Mouse (Mus musculus) stomach, postnatal 0 days (tissue): ENCODE measurements around the gene Gm28051. TPM values are rescaled to one million over a fixed set of nuclear protein-coding genes. Genes with fewer than 3 reads are reported as not detected.

Experiments
- ATAC-seq: fragments of 200-750 bp; cut with Nextera tagmentation; 2 replicates; pipeline ENCODE4 v1.8.0; 2017; ENCODE audit not compliant: low FRiP score, low TSS enrichment
- DNase-seq: peaks from one replicate; pipeline ENCODE4 v3.0.0-alpha.2; 2016; ENCODE audit warnings: low spot score
- H3K27ac ChIP-seq: fragments of 300-500 bp; sonication (generic); replicated peaks from 2 replicates; pipeline ENCODE4 v1.5.1; 2014; ENCODE audit warnings: mild to moderate bottlenecking, control low read depth
- H3K27me3 ChIP-seq: fragments of 300-500 bp; sonication (generic); 2 replicates; pipeline ENCODE4 v1.6.1; 2014; ENCODE audit warnings: low read length; ENCODE audit not compliant: control insufficient read depth, insufficient read depth
- H3K36me3 ChIP-seq: fragments of 300-500 bp; sonication (generic); 2 replicates; pipeline ENCODE4 v1.6.1; 2014; ENCODE audit warnings: low read length, mixed read lengths; ENCODE audit not compliant: control insufficient read depth, insufficient read depth
- H3K4me1 ChIP-seq: fragments of 300-500 bp; sonication (generic); replicated peaks from 2 replicates; pipeline ENCODE4 v1.6.1; 2014; ENCODE audit warnings: antibody characterized with exemption; ENCODE audit not compliant: control insufficient read depth, insufficient read depth
- H3K4me2 ChIP-seq: fragments of 300-500 bp; sonication (generic); replicated peaks from 2 replicates; pipeline ENCODE4 v1.6.1; 2014; ENCODE audit warnings: low read depth, mild to moderate bottlenecking, control low read depth, moderate library complexity
- H3K4me3 ChIP-seq: fragments of 300-500 bp; sonication (generic); 2 replicates; pipeline ENCODE4 v1.5.1; 2014; ENCODE audit warnings: low read depth, low read length, control low read depth
- H3K9ac ChIP-seq: fragments of 300-500 bp; sonication (generic); 2 replicates; pipeline ENCODE4 v1.6.1; 2014; ENCODE audit warnings: mild to moderate bottlenecking, low read length, control low read depth, mixed read lengths
- H3K9me3 ChIP-seq: fragments of 300-500 bp; sonication (generic); 2 replicates; pipeline ENCODE4 v1.6.1; 2016; ENCODE audit warnings: low read length; ENCODE audit not compliant: control insufficient read depth
- CTCF ChIP-seq: IDR thresholded peaks from 2 replicates; pipeline ENCODE4 v1.5.1; 2016; ENCODE audit warnings: antibody characterized with exemption, low read depth, mild to moderate bottlenecking, moderate library complexity
- EP300 ChIP-seq: optimal IDR thresholded peaks from 2 replicates; pipeline ENCODE3; 2016; ENCODE audit warnings: antibody characterized with exemption
- WGBS: fragments of 180-500 bp; shearing (Covaris S2); extraction: QIAGEN DNeasy Blood & Tissue Kit; methylation state at CpG from one replicate; pipeline ENCODE4 v1.1.7; 2014; 5-methylcytosine and 5-hydroxymethylcytosine counted together
- polyA plus RNA-seq: library from polyadenylated mRNA; unstranded; fragments of >200 nt; fragmentation: Nextera tagmentation; extraction: Ambion mirVana; gene quantifications from 2 replicates; pipeline ENCODE4 v1.2.1, GENCODE M21; 2015

Gene Gm28051
- polyA plus RNA-seq, 1 experiment from 2014 or later = not detected

DNA sequence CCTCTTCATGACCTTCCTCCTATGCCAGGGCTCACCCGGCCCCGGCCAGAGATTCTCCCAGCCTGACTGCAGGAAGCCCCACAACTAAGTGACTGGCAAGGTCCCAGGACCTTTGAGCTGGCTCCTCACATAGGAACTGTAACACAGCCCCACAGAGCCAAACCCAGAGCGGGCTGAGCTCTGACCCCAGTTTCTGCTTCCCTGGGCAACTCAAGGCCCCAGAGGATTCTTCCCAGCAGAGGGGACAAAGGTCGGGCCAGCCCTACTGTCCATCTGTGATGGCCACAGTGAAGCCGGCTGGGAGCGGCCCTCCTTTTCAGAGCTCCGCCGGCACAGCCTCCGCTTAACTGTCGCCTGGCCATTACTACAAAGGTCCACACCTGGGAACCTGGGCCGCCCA, 66.4 kb downstream of the Gm28051 start:
- H3K4me2 ChIP-seq = no peak overlapping the region
- TF ChIP-seq EP300 = no peak
- no peak for TF ChIP-seq CTCF
- no peak overlapping the region; the same call in 1 of the 2 replicates for H3K27ac ChIP-seq
- ATAC-seq (peak; percentile 36; the same call in 1 of the 2 replicates), DNase-seq (no peak)
- no peaks in the 10 kb centered on the region for H3K27me3 ChIP-seq
- 50% methylated on average over 11 of the region's 11 CpGs for WGBS
- no peak overlapping the region for H3K4me3 ChIP-seq
- peaks cover 2% of the 10 kb centered on the region; the same call in 1 of the 2 replicates for H3K4me1 ChIP-seq
- no peak overlapping the region for H3K9ac ChIP-seq
- H3K36me3 ChIP-seq = no peaks in the 10 kb centered on the region
- no peaks in the 10 kb centered on the region for H3K9me3 ChIP-seq

DNA sequence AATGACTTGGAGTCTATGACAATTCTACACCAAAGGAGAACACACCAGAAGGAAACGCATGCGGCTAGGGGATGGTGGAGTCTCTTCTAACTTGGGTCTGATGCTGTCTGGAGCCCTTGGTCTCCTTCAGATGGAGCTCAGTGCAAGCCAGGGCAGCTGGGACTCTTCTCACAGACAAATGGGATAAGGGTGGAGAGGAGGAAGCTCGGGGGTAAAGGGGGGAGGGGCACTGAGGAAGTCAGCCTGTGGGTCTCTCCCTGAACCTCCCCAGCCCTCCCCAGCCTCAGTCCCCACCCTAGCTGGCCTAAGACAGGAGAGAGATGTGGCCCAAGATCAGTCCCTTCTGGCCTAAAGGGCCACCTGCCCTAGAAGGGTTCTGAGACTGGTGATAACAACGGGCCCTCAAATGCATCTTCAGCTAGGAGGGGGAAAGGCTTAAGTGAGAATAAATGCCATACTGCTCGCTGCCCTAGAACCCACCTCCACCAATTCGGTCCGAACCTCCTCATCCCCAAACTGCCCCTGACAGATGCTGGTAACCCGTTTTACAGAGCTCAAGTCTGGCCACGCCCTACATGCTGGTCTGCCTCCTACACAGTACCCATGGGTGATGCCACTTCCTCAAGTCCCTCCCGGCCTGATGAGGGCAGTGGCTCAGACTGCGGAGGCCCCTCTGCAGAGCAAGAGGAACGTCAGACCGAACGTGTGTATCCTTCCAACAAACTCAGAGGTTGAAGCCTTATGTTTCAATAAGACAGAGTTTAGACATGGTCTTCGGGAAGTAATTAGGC, 67.6 kb downstream of the Gm28051 start:
- DNase-seq = no peak
- Histone ChIP-seq H3K9ac (no peak overlapping the region), H3K27me3 (no peaks in the 10 kb centered on the region), H3K27ac (no peak overlapping the region), H3K4me1 (peaks cover 3% of the 10 kb centered on the region), H3K9me3 (no peaks in the 10 kb centered on the region), H3K36me3 (no peaks in the 10 kb centered on the region), H3K4me3 (no peak overlapping the region), H3K4me2 (no peak overlapping the region)
- WGBS = 71% methylated on average over 15 of the region's 15 CpGs
- TF ChIP-seq CTCF (no peak), EP300 (no peak)
- no peak for ATAC-seq

DNA sequence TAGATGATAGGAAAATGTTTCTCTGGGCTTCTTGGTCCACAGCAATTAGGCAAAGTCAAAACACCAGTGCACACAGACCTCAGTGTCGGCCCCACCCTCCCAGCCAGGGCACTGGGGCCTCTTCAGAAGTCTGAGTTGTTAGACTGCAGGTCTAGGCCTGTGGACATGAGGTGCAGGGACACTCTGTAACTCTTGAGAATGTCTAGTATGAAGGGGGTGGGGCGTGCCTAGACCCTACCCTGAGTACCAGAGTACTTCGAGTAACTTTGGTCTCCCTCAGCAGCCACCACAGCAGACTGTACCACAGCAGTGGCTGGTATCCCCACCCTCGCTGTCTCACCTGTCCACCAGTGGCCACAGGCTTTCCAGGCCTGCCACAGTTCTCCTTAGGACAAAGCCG, 71.2 kb downstream of the Gm28051 start:
- H3K9ac ChIP-seq = no peak overlapping the region
- H3K27me3 ChIP-seq = no peaks in the 10 kb centered on the region
- H3K36me3 ChIP-seq = no peaks in the 10 kb centered on the region
- no peak overlapping the region for H3K4me2 ChIP-seq
- DNase-seq (no peak), ATAC-seq (no peak)
- peaks cover 4% of the 10 kb centered on the region for H3K4me1 ChIP-seq
- no peak for TF ChIP-seq CTCF
- TF ChIP-seq EP300 = no peak
- H3K9me3 ChIP-seq = no peaks in the 10 kb centered on the region
- 0 out of 2 replicates have a peak overlapping the region, but pooled peaks have one; percentile 24 for H3K27ac ChIP-seq
- H3K4me3 ChIP-seq = no peak overlapping the region
- 75% methylated on average over 5 of the region's 5 CpGs for WGBS

DNA sequence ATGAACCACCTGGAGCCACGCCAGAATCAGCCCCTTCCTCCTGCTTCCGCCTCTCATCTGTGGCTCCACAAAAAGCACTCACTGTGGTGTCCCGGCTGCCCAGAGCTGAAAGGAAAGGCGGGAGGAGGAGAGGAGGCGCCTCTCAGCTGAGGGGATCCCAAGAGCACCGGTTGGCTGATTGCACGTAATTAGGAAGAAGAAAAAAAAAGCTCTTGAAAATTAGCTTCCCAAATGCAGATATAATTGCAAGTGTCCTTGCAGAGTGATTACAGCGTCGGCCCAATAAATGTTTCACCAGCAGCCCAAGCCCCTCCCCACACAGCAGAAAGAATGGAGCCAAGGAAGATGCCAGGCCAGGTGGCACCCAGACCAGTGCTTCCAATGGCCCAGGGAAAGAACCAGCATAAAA, 72.0 kb downstream of the Gm28051 start:
- Histone ChIP-seq H3K27me3 (no peaks in the 10 kb centered on the region), H3K36me3 (no peaks in the 10 kb centered on the region), H3K9me3 (no peaks in the 10 kb centered on the region), H3K27ac (0 out of 2 replicates have a peak overlapping the region, but pooled peaks have one; percentile 1), H3K4me1 (peaks cover 4% of the 10 kb centered on the region), H3K4me3 (no peak overlapping the region), H3K4me2 (no peak overlapping the region), H3K9ac (no peak overlapping the region)
- ATAC-seq = no peak
- 45% methylated on average over 9 of the region's 9 CpGs for WGBS
- DNase-seq = no peak
- TF ChIP-seq EP300 (no peak), CTCF (no peak)

DNA sequence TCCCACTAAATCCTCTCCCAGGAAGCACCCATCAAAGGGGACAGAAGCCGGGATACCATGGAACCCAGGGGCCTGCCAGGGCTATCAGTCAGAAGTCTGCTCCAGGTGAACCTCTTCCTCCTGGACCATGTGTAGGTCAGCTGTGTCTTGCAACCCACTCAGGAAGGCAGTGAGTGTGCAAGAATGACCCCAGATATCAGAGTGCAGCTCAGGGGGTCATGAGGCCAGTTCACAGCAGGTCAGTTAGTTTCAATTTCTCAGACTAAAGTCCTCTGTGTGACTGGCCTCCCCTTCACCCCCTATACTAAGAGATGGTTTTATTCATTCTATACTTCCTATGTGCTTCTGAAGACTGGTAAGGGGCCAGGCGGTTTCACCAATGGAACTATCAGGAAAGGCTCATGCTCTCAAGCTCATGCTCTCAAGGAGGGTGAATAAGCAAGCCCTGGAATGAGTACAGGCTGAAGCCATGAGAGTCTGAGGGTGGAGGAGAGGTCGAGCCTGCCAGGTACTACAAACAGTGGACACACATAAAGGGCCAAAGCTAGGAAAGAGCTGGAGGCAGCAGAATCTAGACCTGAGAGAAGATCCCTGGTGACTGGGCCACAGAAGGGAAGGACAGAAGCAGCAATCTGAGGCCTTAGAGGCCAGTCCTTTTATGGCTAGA, 72.7 kb downstream of the Gm28051 start:
- TF ChIP-seq CTCF = no peak
- TF ChIP-seq EP300 = no peak
- Histone ChIP-seq H3K27ac (no peak overlapping the region), H3K4me1 (peaks cover 4% of the 10 kb centered on the region), H3K4me2 (no peak overlapping the region), H3K36me3 (no peaks in the 10 kb centered on the region), H3K9ac (no peak overlapping the region), H3K9me3 (no peaks in the 10 kb centered on the region), H3K27me3 (no peaks in the 10 kb centered on the region), H3K4me3 (no peak overlapping the region)
- DNase-seq (no peak), ATAC-seq (no peak)
- 63% methylated on average over 3 of the region's 3 CpGs for WGBS

DNA sequence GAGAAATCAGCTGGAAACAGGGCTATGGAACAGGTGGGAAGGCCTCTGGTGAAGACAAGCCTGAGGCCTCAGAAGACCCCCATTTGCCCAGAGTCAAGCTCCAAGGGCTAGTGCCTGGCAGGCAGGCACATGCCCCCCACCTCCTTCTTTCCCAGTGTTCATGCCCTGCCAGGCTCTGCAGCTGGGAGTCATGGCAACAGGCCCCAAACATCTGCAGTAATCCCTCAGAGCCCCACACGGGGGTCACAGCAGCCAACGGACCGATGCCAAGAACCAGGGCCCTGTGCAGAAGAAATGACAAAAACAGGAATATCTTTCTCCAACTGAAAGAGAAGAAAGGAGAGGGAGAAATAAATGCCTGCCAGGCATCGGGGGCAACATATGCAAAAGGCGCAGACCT, 73.6 kb downstream of the Gm28051 start:
- no peak for TF ChIP-seq EP300
- no peak overlapping the region for H3K4me2 ChIP-seq
- no peak for ATAC-seq
- no peaks in the 10 kb centered on the region for H3K36me3 ChIP-seq
- no peak overlapping the region for H3K27ac ChIP-seq
- no peaks in the 10 kb centered on the region for H3K27me3 ChIP-seq
- 66% methylated on average over 5 of the region's 5 CpGs for WGBS
- H3K9me3 ChIP-seq = no peaks in the 10 kb centered on the region
- no peak for DNase-seq
- H3K4me1 ChIP-seq = peaks cover 4% of the 10 kb centered on the region; the same call in 1 of the 2 replicates
- H3K4me3 ChIP-seq = no peak overlapping the region
- no peak overlapping the region for H3K9ac ChIP-seq
